Mouse (Mus musculus) embryonic facial prominence, embryonic 13.5 days (tissue): ENCODE measurements around the gene Camsap1. TPM values are rescaled to one million over a fixed set of nuclear protein-coding genes. Genes with fewer than 3 reads are reported as not detected.

Experiments
- ATAC-seq: fragments of 200-750 bp; cut with Nextera tagmentation; 2 replicates; pipeline ENCODE4 v1.8.0; 2017; ENCODE audit warnings: low read depth; ENCODE audit not compliant: insufficient number of reproducible peaks, insufficient read depth, low FRiP score, low TSS enrichment
- H3K27ac ChIP-seq: fragments of 300-500 bp; sonication (generic); 2 replicates; pipeline ENCODE4 v1.5.1; 2015; ENCODE audit warnings: moderate library complexity, mild to moderate bottlenecking, inconsistent platforms
- H3K27me3 ChIP-seq: fragments of 300-500 bp; sonication (generic); 2 replicates; pipeline ENCODE4 v1.6.1; 2015; ENCODE audit warnings: mild to moderate bottlenecking, inconsistent platforms
- H3K36me3 ChIP-seq: fragments of 300-500 bp; sonication (generic); 2 replicates; pipeline ENCODE4 v1.6.1; 2015; ENCODE audit warnings: mild to moderate bottlenecking, inconsistent platforms
- H3K4me1 ChIP-seq: fragments of 300-500 bp; sonication (generic); 2 replicates; pipeline ENCODE4 v1.6.1; 2015; ENCODE audit warnings: inconsistent platforms
- H3K4me2 ChIP-seq: fragments of 300-500 bp; sonication (generic); 2 replicates; pipeline ENCODE4 v1.6.1; 2015; ENCODE audit warnings: moderate library complexity, mild to moderate bottlenecking, inconsistent platforms
- H3K4me3 ChIP-seq: fragments of 300-500 bp; sonication (generic); 2 replicates; pipeline ENCODE4 v1.5.1; 2015; ENCODE audit warnings: mild to moderate bottlenecking, inconsistent platforms
- H3K9ac ChIP-seq: fragments of 300-500 bp; sonication (generic); 2 replicates; pipeline ENCODE4 v1.6.1; 2015; ENCODE audit warnings: mild to moderate bottlenecking, inconsistent platforms
- H3K9me3 ChIP-seq: fragments of 300-500 bp; sonication (generic); 2 replicates; pipeline ENCODE4 v1.6.1; 2016; ENCODE audit warnings: inconsistent platforms
- WGBS: fragments of 180-500 bp; shearing (Covaris S2); methylation state at CpG from one replicate; pipeline ENCODE4 v1.1.7; 2015; ENCODE audit warnings: mixed read lengths; 5-methylcytosine and 5-hydroxymethylcytosine counted together
- polyA plus RNA-seq: library from polyadenylated mRNA; unstranded; fragments of >200 nt; fragmentation: Nextera tagmentation; extraction: Ambion mirVana; gene quantifications from 2 replicates; pipeline ENCODE4 v1.2.1, GENCODE M21; 2015

Camsap1 gene
- polyA plus RNA-seq = 15.0 and 20.1 TPM in 2 replicates

- Histone ChIP-seq H3K27me3 (no peaks in the 10 kb centered on the region), H3K4me3 (peak within 1 kb of the TSS; percentile 96), H3K27ac (peak within 1 kb of the TSS; percentile 93), H3K9ac (peak within 1 kb of the TSS; percentile 97), H3K9me3 (no peaks in the 10 kb centered on the region), H3K4me1 (peaks cover 34% of the 10 kb centered on the region), H3K4me2 (peak within 1 kb of the TSS; percentile 90), H3K36me3 (no peaks in the 10 kb centered on the region)
- ATAC-seq = peak; percentile 99
- under 1% methylated on average over 53 of the region's 64 CpGs for WGBS
Observed at GRCm38 (mm10) chr2:25983159-25983907, at the start of gene Camsap1. Gene Camsap1, minus strand, starts transcription at chr2:25983282.

- Histone ChIP-seq H3K4me1 (no peaks in the 10 kb centered on the region), H3K36me3 (no peaks in the 10 kb centered on the region), H3K4me2 (no peak overlapping the region), H3K9ac (no peak overlapping the region), H3K27ac (no peak overlapping the region), H3K9me3 (no peaks in the 10 kb centered on the region), H3K4me3 (no peak overlapping the region), H3K27me3 (peaks cover 3% of the 10 kb centered on the region; the same call in 1 of the 2 replicates)
- 49% methylated on average over 3 of the region's 3 CpGs for WGBS
- no peak for ATAC-seq
Observed at GRCm38 (mm10) chr2:26030288-26030687, 47.2 kb upstream of the Camsap1 start.

- no peaks in the 10 kb centered on the region for H3K36me3 ChIP-seq
- no peak for ATAC-seq
- H3K27me3 ChIP-seq = 0 out of 2 replicates have a peak, but pooled peaks cover 3% of the 10 kb centered on the region
- H3K4me1 ChIP-seq = peaks cover 13% of the 10 kb centered on the region
- H3K9me3 ChIP-seq = no peaks in the 10 kb centered on the region
- no peak overlapping the region for H3K4me2 ChIP-seq
- 30% methylated on average over 4 of the region's 4 CpGs for WGBS
- H3K9ac ChIP-seq = no peak overlapping the region
- no peak overlapping the region for H3K27ac ChIP-seq
- no peak overlapping the region for H3K4me3 ChIP-seq
Observed at GRCm38 (mm10) chr2:26024138-26025075, 41.3 kb upstream of the Camsap1 start.

GRCm38 (mm10) chr2:26022626-26023025 lies 39.5 kb upstream of the Camsap1 start:
- 69% methylated on average over 1 of the region's 1 CpGs for WGBS
- H3K36me3 ChIP-seq = no peaks in the 10 kb centered on the region
- ATAC-seq = no peak

GRCm38 (mm10) chr2:26022258-26022565 lies 39.1 kb upstream of the Camsap1 start:
- H3K4me1 ChIP-seq = peaks cover 13% of the 10 kb centered on the region
- ATAC-seq = no peak
- no peaks in the 10 kb centered on the region for H3K36me3 ChIP-seq
- peak overlapping the region; percentile 75 for H3K4me2 ChIP-seq
- WGBS = 77% methylated on average over 8 of the region's 8 CpGs
- peak overlapping the region; percentile 94 for H3K4me3 ChIP-seq
- H3K27me3 ChIP-seq = 0 out of 2 replicates have a peak, but pooled peaks cover 3% of the 10 kb centered on the region
- no peak overlapping the region for H3K9ac ChIP-seq
- no peak overlapping the region for H3K27ac ChIP-seq
- no peaks in the 10 kb centered on the region for H3K9me3 ChIP-seq

More at GRCm38 (mm10) chr2:26022626-26023025, 39.5 kb upstream of the Camsap1 start:
- Histone ChIP-seq H3K4me1 (peaks cover 13% of the 10 kb centered on the region), H3K9me3 (no peaks in the 10 kb centered on the region), H3K4me2 (no peak overlapping the region), H3K27ac (no peak overlapping the region), H3K27me3 (0 out of 2 replicates have a peak, but pooled peaks cover 3% of the 10 kb centered on the region), H3K4me3 (no peak overlapping the region), H3K9ac (no peak overlapping the region)

GRCm38 (mm10) chr2:26021561-26022257 lies 38.6 kb upstream of the Camsap1 start, which contains the start of gene Ubac1:
Gene Ubac1, minus strand, starts transcription at chr2:26021747.
- WGBS = 6% methylated on average over 50 of the region's 50 CpGs
- ATAC-seq = peak; percentile 90
- Histone ChIP-seq H3K4me3 (peak within 1 kb of the TSS; percentile 94), H3K4me1 (peaks cover 13% of the 10 kb centered on the region), H3K27ac (peak within 1 kb of the TSS; percentile 88), H3K36me3 (no peaks in the 10 kb centered on the region), H3K27me3 (0 out of 2 replicates have a peak, but pooled peaks cover 3% of the 10 kb centered on the region), H3K4me2 (peak within 1 kb of the TSS; percentile 75), H3K9me3 (no peaks in the 10 kb centered on the region), H3K9ac (peak within 1 kb of the TSS; percentile 82)

GRCm38 (mm10) chr2:26020714-26021560 lies 37.9 kb upstream of the Camsap1 start:
- Histone ChIP-seq H3K4me3 (peak overlapping the region; percentile 94), H3K4me1 (peaks cover 13% of the 10 kb centered on the region), H3K4me2 (peak overlapping the region; percentile 75), H3K36me3 (peaks cover 6% of the 10 kb centered on the region), H3K27ac (peak overlapping the region; percentile 88), H3K27me3 (no peaks in the 10 kb centered on the region), H3K9me3 (no peaks in the 10 kb centered on the region), H3K9ac (peak overlapping the region; percentile 82)
- ATAC-seq = no peak
- WGBS = 2% methylated on average over 38 of the region's 38 CpGs

- peak overlapping the region; percentile 75 for H3K4me2 ChIP-seq
- H3K9ac ChIP-seq = peak overlapping the region; percentile 82; the same call in 1 of the 2 replicates
Observed at GRCm38 (mm10) chr2:26019923-26020322, 36.8 kb upstream of the Camsap1 start.

GRCm38 (mm10) chr2:26017326-26017725 lies 34.2 kb upstream of the Camsap1 start:
- H3K9ac ChIP-seq = 0 out of 2 replicates have a peak overlapping the region, but pooled peaks have one; percentile 36
- no peak overlapping the region for H3K4me3 ChIP-seq
- H3K27ac ChIP-seq = no peak overlapping the region
- peaks cover 42% of the 10 kb centered on the region for H3K36me3 ChIP-seq
- peaks cover 13% of the 10 kb centered on the region for H3K4me1 ChIP-seq
- no peaks in the 10 kb centered on the region for H3K27me3 ChIP-seq
- no peak for ATAC-seq
- H3K9me3 ChIP-seq = no peaks in the 10 kb centered on the region
- 83% methylated on average over 4 of the region's 4 CpGs for WGBS
- no peak overlapping the region for H3K4me2 ChIP-seq

More at GRCm38 (mm10) chr2:26019923-26020322, 36.8 kb upstream of the Camsap1 start:
- H3K4me1 ChIP-seq = peaks cover 13% of the 10 kb centered on the region
- no peaks in the 10 kb centered on the region for H3K27me3 ChIP-seq
- no peak for ATAC-seq
- H3K36me3 ChIP-seq = peaks cover 16% of the 10 kb centered on the region
- 80% methylated on average over 3 of the region's 3 CpGs for WGBS
- no peak overlapping the region for H3K27ac ChIP-seq
- no peaks in the 10 kb centered on the region for H3K9me3 ChIP-seq
- H3K4me3 ChIP-seq = peak overlapping the region; percentile 94; the same call in 1 of the 2 replicates

- H3K9ac ChIP-seq = no peak overlapping the region
- H3K4me3 ChIP-seq = no peak overlapping the region
- no peak for ATAC-seq
- H3K27ac ChIP-seq = no peak overlapping the region
- H3K27me3 ChIP-seq = no peaks in the 10 kb centered on the region
- H3K4me2 ChIP-seq = no peak overlapping the region
- H3K9me3 ChIP-seq = no peaks in the 10 kb centered on the region
- peaks cover 78% of the 10 kb centered on the region for H3K36me3 ChIP-seq
- 96% methylated on average over 3 of the region's 3 CpGs for WGBS
- H3K4me1 ChIP-seq = no peaks in the 10 kb centered on the region; the same call in 1 of the 2 replicates
Observed at GRCm38 (mm10) chr2:26013674-26014073, 30.6 kb upstream of the Camsap1 start.
